Mouse (Mus musculus): ENCODE measurements around the gene Sptssb. TPM values are rescaled to one million over a fixed set of nuclear protein-coding genes. Genes with fewer than 3 reads are reported as not detected.

The Sptssb gene
- polyA plus RNA-seq, 1 experiment from 2014 or later, result 5.0 TPM

- H3K36me3 ChIP-seq (ENCODE audit: insufficient read depth, low read length), result no peaks in the 10 kb centered on the region
- no peak overlapping the region for H3K4me2 ChIP-seq (replicated peaks; ENCODE audit: low read depth, low read length)
- no peaks in the 10 kb centered on the region for H3K9me3 ChIP-seq (ENCODE audit: low read length)
- no peak overlapping the region for H3K9ac ChIP-seq (replicated peaks; ENCODE audit: low read depth)
- no peak overlapping the region for H3K4me3 ChIP-seq (ENCODE audit: low read depth, low read length)
- WGBS, result 76% methylated on average over 7 of the region's 7 CpGs
- H3K27ac ChIP-seq (ENCODE audit: low read length), result no peak overlapping the region
- H3K4me1 ChIP-seq (ENCODE audit: insufficient read depth, low read depth, low read length), result no peaks in the 10 kb centered on the region
- ATAC-seq (no peak), DNase-seq (ENCODE audit: low spot score) (no peak)
- H3K27me3 ChIP-seq (replicated peaks; ENCODE audit: insufficient read depth, low read length), result no peaks in the 10 kb centered on the region
- TF ChIP-seq CTCF (IDR thresholded peaks at IDR 0.05), result no peak
- TF ChIP-seq EP300 (IDR thresholded peaks at IDR 0.05), result no peak
Measured at GRCm38 (mm10) chr3:69819146-69819850, 40.4 kb downstream of the Sptssb start.

GRCm38 (mm10) chr3:69818466-69818865, 41.3 kb downstream of the Sptssb start:
- H3K4me3 ChIP-seq (ENCODE audit: low read depth, low read length), result no peak overlapping the region
- H3K9me3 ChIP-seq (ENCODE audit: low read length), result no peaks in the 10 kb centered on the region
- DNase-seq (ENCODE audit: low spot score) (no peak), ATAC-seq (no peak)
- H3K4me2 ChIP-seq (replicated peaks; ENCODE audit: low read depth, low read length), result no peak overlapping the region
- no peaks in the 10 kb centered on the region for H3K27me3 ChIP-seq (replicated peaks; ENCODE audit: insufficient read depth, low read length)
- no peaks in the 10 kb centered on the region for H3K4me1 ChIP-seq (ENCODE audit: insufficient read depth, low read depth, low read length)
- H3K36me3 ChIP-seq (ENCODE audit: insufficient read depth, low read length), result no peaks in the 10 kb centered on the region
- WGBS, result 48% methylated on average over 5 of the region's 5 CpGs
- TF ChIP-seq EP300 (IDR thresholded peaks at IDR 0.05) (no peak), CTCF (IDR thresholded peaks at IDR 0.05) (no peak)
- H3K9ac ChIP-seq (replicated peaks; ENCODE audit: low read depth), result no peak overlapping the region
- H3K27ac ChIP-seq (ENCODE audit: low read length), result no peak overlapping the region

- Histone ChIP-seq H3K9me3 (ENCODE audit: low read length) (no peaks in the 10 kb centered on the region), H3K4me2 (replicated peaks; ENCODE audit: low read depth, low read length) (no peak overlapping the region), H3K4me1 (ENCODE audit: insufficient read depth, low read depth, low read length) (no peaks in the 10 kb centered on the region), H3K27me3 (replicated peaks; ENCODE audit: insufficient read depth, low read length) (no peaks in the 10 kb centered on the region), H3K36me3 (ENCODE audit: insufficient read depth, low read length) (no peaks in the 10 kb centered on the region), H3K4me3 (ENCODE audit: low read depth, low read length) (no peak overlapping the region), H3K9ac (replicated peaks; ENCODE audit: low read depth) (no peak overlapping the region), H3K27ac (ENCODE audit: low read length) (no peak overlapping the region)
- 63% methylated on average over 2 of the region's 2 CpGs for WGBS
- no peak for ATAC-seq
- no peak for DNase-seq (ENCODE audit: low spot score)
- TF ChIP-seq EP300 (IDR thresholded peaks at IDR 0.05), result no peak
- no peak for TF ChIP-seq CTCF (IDR thresholded peaks at IDR 0.05)
Measured at GRCm38 (mm10) chr3:69816547-69816946, 43.2 kb downstream of the Sptssb start.

DNA sequence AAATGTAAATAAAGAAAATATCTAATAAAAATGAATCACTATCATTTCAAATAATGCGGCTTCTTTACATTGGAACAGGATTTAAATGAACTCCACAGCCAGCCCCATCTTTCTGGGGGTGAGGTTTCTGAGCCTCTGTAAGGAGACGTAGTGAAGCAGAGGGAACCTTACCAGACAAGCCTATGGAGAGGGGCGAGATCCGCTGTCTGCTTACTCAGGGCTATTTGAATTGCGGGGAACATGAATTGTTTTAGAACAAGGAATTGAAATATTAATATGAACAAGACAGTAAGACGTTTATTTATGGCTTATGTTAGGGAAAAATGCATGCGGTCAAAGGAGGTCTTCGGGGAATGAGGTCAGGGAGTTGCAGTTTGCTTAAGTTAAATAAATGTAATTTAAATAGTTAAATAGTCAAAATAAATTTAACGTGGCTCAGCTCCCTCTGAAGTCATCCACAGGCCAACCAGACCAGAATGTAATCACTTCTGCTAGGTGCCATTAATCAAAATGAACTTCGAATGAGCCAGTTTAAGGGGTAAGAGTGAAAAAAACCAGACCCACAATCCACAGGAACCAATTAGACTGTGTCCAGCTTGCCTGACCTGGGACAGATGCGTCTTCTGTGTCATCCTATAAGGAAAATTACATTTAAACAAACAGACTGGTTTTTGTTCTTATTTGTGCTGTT, 46.6 kb downstream of the Sptssb start:
- Histone ChIP-seq H3K4me1 (ENCODE audit: insufficient read depth, low read depth, low read length) (no peaks in the 10 kb centered on the region), H3K4me2 (replicated peaks; ENCODE audit: low read depth, low read length) (no peak overlapping the region), H3K9me3 (ENCODE audit: low read length) (no peaks in the 10 kb centered on the region), H3K27me3 (replicated peaks; ENCODE audit: insufficient read depth, low read length) (no peaks in the 10 kb centered on the region), H3K9ac (replicated peaks; ENCODE audit: low read depth) (no peak overlapping the region), H3K4me3 (ENCODE audit: low read depth, low read length) (no peak overlapping the region), H3K27ac (ENCODE audit: low read length) (no peak overlapping the region), H3K36me3 (ENCODE audit: insufficient read depth, low read length) (no peaks in the 10 kb centered on the region)
- TF ChIP-seq CTCF (IDR thresholded peaks at IDR 0.05), result no peak
- TF ChIP-seq EP300 (IDR thresholded peaks at IDR 0.05), result no peak
- DNase-seq (ENCODE audit: low spot score) (no peak), ATAC-seq (no peak)
- WGBS, result 56% methylated on average over 11 of the region's 11 CpGs

GRCm38 (mm10) chr3:69812442-69812841, 47.3 kb downstream of the Sptssb start:
- no peak overlapping the region for H3K4me3 ChIP-seq (ENCODE audit: low read depth, low read length)
- no peak overlapping the region for H3K9ac ChIP-seq (replicated peaks; ENCODE audit: low read depth)
- 51% methylated on average over 2 of the region's 2 CpGs for WGBS

GRCm38 (mm10) chr3:69808479-69808878, 51.3 kb downstream of the Sptssb start:
- ATAC-seq, result peak; percentile 76

More at GRCm38 (mm10) chr3:69812442-69812841, 47.3 kb downstream of the Sptssb start:
- no peaks in the 10 kb centered on the region for H3K9me3 ChIP-seq (ENCODE audit: low read length)
- TF ChIP-seq CTCF (IDR thresholded peaks at IDR 0.05) (no peak), EP300 (IDR thresholded peaks at IDR 0.05) (no peak)
- no peaks in the 10 kb centered on the region for H3K4me1 ChIP-seq (ENCODE audit: insufficient read depth, low read depth, low read length)
- no peaks in the 10 kb centered on the region for H3K36me3 ChIP-seq (ENCODE audit: insufficient read depth, low read length)
- ATAC-seq (no peak), DNase-seq (ENCODE audit: low spot score) (no peak)
- no peak overlapping the region for H3K27ac ChIP-seq (ENCODE audit: low read length)
- no peaks in the 10 kb centered on the region for H3K27me3 ChIP-seq (replicated peaks; ENCODE audit: insufficient read depth, low read length)
- no peak overlapping the region for H3K4me2 ChIP-seq (replicated peaks; ENCODE audit: low read depth, low read length)

More at GRCm38 (mm10) chr3:69808479-69808878, 51.3 kb downstream of the Sptssb start:
- Histone ChIP-seq H3K27ac (ENCODE audit: low read length) (no peak overlapping the region), H3K9ac (replicated peaks; ENCODE audit: low read depth) (no peak overlapping the region), H3K4me1 (ENCODE audit: insufficient read depth, low read depth, low read length) (no peaks in the 10 kb centered on the region), H3K27me3 (replicated peaks; ENCODE audit: insufficient read depth, low read length) (no peaks in the 10 kb centered on the region), H3K9me3 (ENCODE audit: low read length) (no peaks in the 10 kb centered on the region), H3K36me3 (ENCODE audit: insufficient read depth, low read length) (no peaks in the 10 kb centered on the region), H3K4me2 (replicated peaks; ENCODE audit: low read depth, low read length) (no peak overlapping the region), H3K4me3 (ENCODE audit: low read depth, low read length) (no peak overlapping the region)
- TF ChIP-seq EP300 (IDR thresholded peaks at IDR 0.05) (0 out of 2 replicates have a peak, but pooled peaks have one; percentile 29), CTCF (IDR thresholded peaks at IDR 0.05) (no peak)
- WGBS, result 25% methylated on average over 7 of the region's 7 CpGs
- peak; percentile 59 for DNase-seq (ENCODE audit: low spot score)
